Mouse (Mus musculus) myocyte (in vitro differentiated cells): Measurements from ENCODE around the gene Shd. TPM values are rescaled to one million over a fixed set of nuclear protein-coding genes. Genes with fewer than 3 reads are reported as not detected.

Source experiments
- H3K27me3 ChIP-seq: one replicate; pipeline ENCODE4 v1.6.1; 2011; ENCODE audit not compliant: control insufficient read depth, insufficient read depth, insufficient read length
- H3K36me3 ChIP-seq: one replicate; pipeline ENCODE4 v1.6.1; 2011; ENCODE audit not compliant: control insufficient read depth, insufficient read depth
- H3K4me2 ChIP-seq: one replicate; pipeline ENCODE4 v1.6.1; 2011; ENCODE audit warnings: low read depth, control low read depth
- H3K4me3 ChIP-seq: one replicate; pipeline ENCODE4 v1.5.1; 2011; ENCODE audit warnings: mild to moderate bottlenecking, control low read depth, moderate library complexity
- H3K79me2 ChIP-seq: one replicate; pipeline ENCODE4 v1.6.1; 2011; ENCODE audit not compliant: control insufficient read depth, insufficient read depth
- H3ac ChIP-seq: one replicate; pipeline ENCODE4 v1.6.1; 2011; ENCODE audit not compliant: control insufficient read depth, insufficient read length
- CEBPB ChIP-seq: IDR thresholded peaks from 2 replicates; pipeline ENCODE4 v1.6.1; 2011; ENCODE audit warnings: mild to moderate bottlenecking, moderate library complexity; ENCODE audit not compliant: poor library complexity, insufficient read depth, severe bottlenecking
- E2F4 ChIP-seq: IDR thresholded peaks from one replicate; pipeline ENCODE4 v1.6.1; 2011; ENCODE audit warnings: mild to moderate bottlenecking, control low read depth, moderate library complexity; ENCODE audit not compliant: insufficient read depth
- MAX ChIP-seq: IDR thresholded peaks from one replicate; pipeline ENCODE4 v1.6.1; 2011; ENCODE audit warnings: low read depth, mild to moderate bottlenecking, control low read depth
- MYOD1 ChIP-seq, 3 experiments: IDR thresholded peaks; one replicate each; pipeline ENCODE4 v1.6.1; 2011; ENCODE audit warnings: control low read depth in 2 of 3, low read depth in 2 of 3, mild to moderate bottlenecking in 2 of 3, moderate library complexity in 1 of 3; ENCODE audit not compliant: insufficient read length in 2 of 3, control insufficient read depth in 1 of 3
- MYOG ChIP-seq, 3 experiments: IDR thresholded peaks; one replicate each; pipeline ENCODE4 v1.6.1; 2011; ENCODE audit warnings: control low read depth in 2 of 3, low read depth in 2 of 3, mild to moderate bottlenecking in 2 of 3; ENCODE audit not compliant: insufficient read length in 2 of 3, control insufficient read depth in 1 of 3, insufficient read depth in 1 of 3
- POLR2A ChIP-seq: IDR thresholded peaks from one replicate; pipeline ENCODE4 v1.6.1; 2011; ENCODE audit warnings: low read depth, mild to moderate bottlenecking, control low read depth, moderate library complexity; ENCODE audit not compliant: insufficient read length
- POLR2AphosphoS2 ChIP-seq: IDR thresholded peaks from one replicate; pipeline ENCODE4 v1.6.1; 2011; ENCODE audit warnings: low read depth, control low read depth; ENCODE audit not compliant: insufficient read length
- REST ChIP-seq: IDR thresholded peaks from one replicate; pipeline ENCODE4 v1.6.1; 2011; ENCODE audit warnings: mild to moderate bottlenecking, control low read depth, moderate library complexity; ENCODE audit not compliant: insufficient read depth, insufficient read length
- SRF ChIP-seq: IDR thresholded peaks from one replicate; pipeline ENCODE4 v1.6.1; 2011; ENCODE audit warnings: low read depth; ENCODE audit not compliant: control insufficient read depth, insufficient read length
- TCF12 ChIP-seq: IDR thresholded peaks from one replicate; pipeline ENCODE4 v1.6.1; 2011; ENCODE audit warnings: mild to moderate bottlenecking, control low read depth; ENCODE audit not compliant: poor library complexity, insufficient read depth, severe bottlenecking
- TCF3 ChIP-seq: IDR thresholded peaks from one replicate; pipeline ENCODE4 v1.6.1; 2011; ENCODE audit warnings: low read depth, control low read depth; ENCODE audit not compliant: insufficient read length
- USF1 ChIP-seq: IDR thresholded peaks from one replicate; pipeline ENCODE4 v1.6.1; 2011; ENCODE audit warnings: low read depth, mild to moderate bottlenecking, control low read depth, moderate library complexity
- polyA plus RNA-seq: library from polyadenylated mRNA; unstranded; fragments of >200 nt; fragmentation: generic; extraction: Trizol; gene quantifications from one replicate; pipeline ENCODE4 v1.2.1, GENCODE M21; 2012; ENCODE audit warnings: missing spikeins

Gene Shd
- polyA plus RNA-seq, 1 experiment, result 0.13 TPM

DNA sequence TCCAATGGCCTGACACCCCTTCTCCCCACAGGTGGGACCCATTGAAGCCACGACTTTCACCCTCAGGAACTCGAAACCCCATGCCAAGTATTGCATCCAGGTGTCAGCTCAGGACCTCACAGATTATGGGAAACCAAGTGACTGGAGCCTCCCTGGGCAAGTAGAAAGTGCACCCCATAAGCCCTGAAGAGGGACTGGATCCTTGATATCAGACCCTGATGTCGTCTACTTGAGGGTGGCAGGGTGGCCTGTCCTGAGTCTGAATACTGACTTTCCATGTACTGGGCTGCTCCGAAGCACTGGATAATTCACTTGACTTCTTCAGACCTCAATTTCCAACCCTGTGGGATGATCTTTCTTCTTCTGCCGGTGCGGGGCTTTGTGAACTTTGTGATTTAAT lies 13.7 kb upstream of the Shd start:
- Histone ChIP-seq H3K79me2 (peaks cover 7% of the 10 kb centered on the region), H3K36me3 (no peaks in the 10 kb centered on the region), H3K27me3 (peaks cover 18% of the 10 kb centered on the region), H3K4me3 (no peak overlapping the region), H3K4me2 (no peak overlapping the region), H3ac (no peak overlapping the region)
- TF ChIP-seq SRF (no peak), MAX (no peak), CEBPB (no peak), USF1 (no peak), TCF12 (no peak), POLR2A (no peak), REST (no peak), TCF3 (no peak), E2F4 (no peak), MYOG (IDR thresholded peaks at IDR 0.05; ENCODE audit: control insufficient read depth in 1 of 3, insufficient read depth in 1 of 3, insufficient read length in 2 of 3, low read depth in 2 of 3) (no peak), MYOD1 (IDR thresholded peaks at IDR 0.05; ENCODE audit: control insufficient read depth in 1 of 3, insufficient read length in 2 of 3, low read depth in 2 of 3) (no peak), POLR2AphosphoS2 (no peak)

DNA sequence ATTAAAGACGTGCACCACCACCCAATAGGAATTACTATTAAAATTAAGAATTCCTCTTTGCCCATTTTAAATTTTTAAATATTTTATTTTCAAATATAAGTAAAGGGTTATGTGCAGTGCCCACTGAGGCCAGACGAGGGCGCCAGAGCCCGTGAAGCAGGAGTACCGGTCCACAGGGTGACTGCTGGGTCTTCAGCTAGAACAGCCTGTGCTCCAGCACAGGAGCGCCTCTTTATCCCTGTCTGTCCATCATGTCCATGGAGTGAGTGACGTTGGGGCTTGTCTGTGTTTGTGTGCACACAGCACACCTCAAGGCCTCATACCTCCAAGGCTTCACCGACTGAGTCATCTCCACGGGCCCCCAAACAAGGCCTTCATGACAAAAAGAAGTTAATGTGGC lies 13.1 kb upstream of the Shd start:
- Histone ChIP-seq H3K4me2 (no peak overlapping the region), H3K27me3 (peaks cover 16% of the 10 kb centered on the region), H3K36me3 (no peaks in the 10 kb centered on the region), H3ac (no peak overlapping the region), H3K4me3 (no peak overlapping the region), H3K79me2 (peaks cover 7% of the 10 kb centered on the region)
- no peak for TF ChIP-seq USF1
- no peak for TF ChIP-seq POLR2AphosphoS2
- TF ChIP-seq REST, result no peak
- TF ChIP-seq E2F4, result no peak
- no peak for TF ChIP-seq MAX
- TF ChIP-seq TCF12, result no peak
- no peak for TF ChIP-seq POLR2A
- TF ChIP-seq MYOD1 (IDR thresholded peaks at IDR 0.05; ENCODE audit: control insufficient read depth in 1 of 3, insufficient read length in 2 of 3, low read depth in 2 of 3), result no peak
- no peak for TF ChIP-seq SRF
- no peak for TF ChIP-seq MYOG (IDR thresholded peaks at IDR 0.05; ENCODE audit: control insufficient read depth in 1 of 3, insufficient read depth in 1 of 3, insufficient read length in 2 of 3, low read depth in 2 of 3)
- no peak for TF ChIP-seq CEBPB
- no peak for TF ChIP-seq TCF3

DNA sequence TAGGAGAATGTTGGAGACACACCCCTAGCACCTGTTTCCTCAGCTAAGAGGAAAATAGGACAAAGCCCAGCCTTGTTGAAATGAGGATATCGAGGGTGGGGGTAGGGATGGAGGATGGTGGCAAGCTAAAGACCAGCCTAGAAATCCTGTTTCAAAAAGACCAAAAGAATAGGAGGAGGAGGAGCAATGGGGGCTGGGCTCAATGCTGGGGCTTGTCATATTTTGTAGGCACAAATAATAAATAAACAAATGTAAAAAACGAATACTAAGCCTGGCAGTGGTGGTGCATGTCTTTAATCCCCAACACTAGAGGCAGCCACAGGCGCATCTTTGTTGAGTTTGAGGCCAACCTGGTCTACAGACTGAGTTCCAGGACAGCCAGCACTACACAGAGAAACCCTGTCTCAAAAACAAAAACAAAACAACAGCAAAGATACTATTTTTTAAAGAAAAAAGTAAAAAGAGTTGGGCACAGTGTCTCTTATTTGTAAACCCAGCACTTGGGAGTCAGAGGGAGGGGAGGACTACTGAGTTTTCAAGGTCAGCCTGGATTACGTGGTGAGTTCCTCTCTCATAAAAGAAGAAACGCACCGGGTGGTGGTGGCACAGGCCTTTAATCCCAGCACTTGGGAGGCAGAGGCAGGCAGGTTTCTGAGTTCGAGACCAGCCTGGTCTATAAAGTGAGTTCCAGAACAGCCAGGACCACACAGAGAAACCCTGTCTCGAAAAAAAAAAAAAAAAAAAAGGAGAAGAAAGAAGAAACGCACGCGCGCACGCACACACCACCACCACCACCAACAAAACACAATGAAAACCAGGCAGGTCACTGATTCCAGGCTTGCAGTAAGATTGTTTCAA lies 12.3 kb upstream of the Shd start:
- peaks cover 8% of the 10 kb centered on the region for H3K27me3 ChIP-seq
- peaks cover 7% of the 10 kb centered on the region for H3K79me2 ChIP-seq
- H3K4me2 ChIP-seq, result peak overlapping the region; percentile 77
- H3K4me3 ChIP-seq, result peak overlapping the region; percentile 43
- no peaks in the 10 kb centered on the region for H3K36me3 ChIP-seq
- H3ac ChIP-seq, result peak overlapping the region; percentile 65
- no peak for TF ChIP-seq SRF
- TF ChIP-seq E2F4, result no peak
- no peak for TF ChIP-seq MAX
- no peak for TF ChIP-seq TCF3
- no peak for TF ChIP-seq MYOG (IDR thresholded peaks at IDR 0.05; ENCODE audit: control insufficient read depth in 1 of 3, insufficient read depth in 1 of 3, insufficient read length in 2 of 3, low read depth in 2 of 3)
- no peak for TF ChIP-seq MYOD1 (IDR thresholded peaks at IDR 0.05; ENCODE audit: control insufficient read depth in 1 of 3, insufficient read length in 2 of 3, low read depth in 2 of 3)
- TF ChIP-seq REST, result no peak
- TF ChIP-seq POLR2A, result no peak
- no peak for TF ChIP-seq CEBPB
- no peak for TF ChIP-seq USF1
- TF ChIP-seq POLR2AphosphoS2, result no peak
- TF ChIP-seq TCF12, result no peak

DNA sequence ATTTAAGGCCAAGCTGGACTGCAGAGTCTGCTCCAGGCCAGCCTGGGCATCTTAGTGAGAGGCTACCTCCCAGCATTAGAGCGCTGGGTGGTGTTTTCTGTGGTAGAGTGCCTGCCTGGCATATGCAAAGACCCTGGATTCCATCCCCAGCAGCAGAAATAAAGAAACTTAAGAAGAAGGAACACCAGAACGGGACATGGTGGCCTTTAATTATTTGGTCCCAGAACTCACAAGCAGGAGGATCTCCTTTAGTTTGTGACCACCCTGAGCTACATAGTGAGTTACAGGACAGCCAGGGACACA lies 11.7 kb upstream of the Shd start:
- peaks cover 3% of the 10 kb centered on the region for H3K36me3 ChIP-seq
- TF ChIP-seq POLR2A (no peak), MYOD1 (IDR thresholded peaks at IDR 0.05; ENCODE audit: control insufficient read depth in 1 of 3, insufficient read length in 2 of 3, low read depth in 2 of 3) (no peak), CEBPB (no peak), SRF (no peak), TCF12 (no peak), E2F4 (no peak), TCF3 (no peak), MYOG (IDR thresholded peaks at IDR 0.05; ENCODE audit: control insufficient read depth in 1 of 3, insufficient read depth in 1 of 3, insufficient read length in 2 of 3, low read depth in 2 of 3) (no peak), MAX (no peak), REST (no peak), USF1 (no peak)
- H3ac ChIP-seq, result peak overlapping the region; percentile 65
- peak overlapping the region; percentile 77 for H3K4me2 ChIP-seq
- peak overlapping the region; percentile 43 for H3K4me3 ChIP-seq
- peaks cover 7% of the 10 kb centered on the region for H3K79me2 ChIP-seq
- H3K27me3 ChIP-seq, result peaks cover 8% of the 10 kb centered on the region
